Mouse (Mus musculus): ENCODE measurements around the gene Gabpb1. TPM values are rescaled to one million over a fixed set of nuclear protein-coding genes. Genes with fewer than 3 reads are reported as not detected.

Gene Gabpb1
- total RNA-seq (2014; rRNA removed) (4.8 and 5.5 TPM in 2 replicates), polyA plus RNA-seq (2012; rRNA removed) (4.5 and 5.5 TPM in 2 replicates)

- peak within 1 kb of the TSS; percentile 92 for H3K9ac ChIP-seq (ENCODE audit: low read depth, low read length)
Observed at GRCm38 (mm10) chr2:126676122-126676515, at the start of gene Gabpb1. Gene Gabpb1, minus strand, starts transcription at chr2:126676337.

DNA sequence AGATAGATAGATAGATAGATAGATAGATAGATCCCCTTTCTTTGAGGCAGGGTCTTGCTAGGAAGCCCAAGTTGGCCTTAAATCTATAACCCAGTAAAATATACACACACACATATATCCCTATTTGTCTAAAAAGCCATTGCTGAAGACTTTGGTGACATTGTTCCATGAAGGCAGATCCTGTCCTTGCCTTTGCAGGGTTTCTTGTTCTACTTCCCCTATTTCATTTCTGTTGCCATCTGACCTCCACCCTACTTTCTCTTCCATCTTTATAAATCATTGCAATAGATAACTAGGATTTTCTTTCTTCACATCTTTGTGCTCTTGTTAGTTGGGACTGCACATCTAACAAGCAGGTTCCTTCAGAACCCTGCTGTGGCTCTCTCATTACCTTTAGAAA lies 36.8 kb upstream of the Gabpb1 start:
- no peak for DNase-seq (ENCODE audit: extremely low read depth, low read depth, low spot score)
- TF ChIP-seq POLR2A (IDR thresholded peaks at IDR 0.05; ENCODE audit: extremely low read depth, insufficient read depth, low read length) (no peak), CTCF (IDR thresholded peaks at IDR 0.05; ENCODE audit: low read depth, low read length) (no peak)
- Histone ChIP-seq H3K9ac (ENCODE audit: low read depth, low read length) (no peak overlapping the region), H3K4me3 (ENCODE audit: insufficient read depth, low read depth, low read length) (no peak overlapping the region), H3K27ac (replicated peaks; ENCODE audit: insufficient read depth, low read depth, low read length) (no peak overlapping the region), H3K36me3 (ENCODE audit: control insufficient read depth, insufficient read depth, low read length) (peaks cover 3% of the 10 kb centered on the region), H3K27me3 (ENCODE audit: control insufficient read depth, insufficient read depth, low read length) (no peaks in the 10 kb centered on the region), H3K79me2 (ENCODE audit: control insufficient read depth, insufficient read depth, low read length) (peaks cover 16% of the 10 kb centered on the region; the same call in 1 of the 2 replicates), H3K4me1 (ENCODE audit: control insufficient read depth, insufficient read depth, low read length) (peaks cover 7% of the 10 kb centered on the region; the same call in 1 of the 2 replicates)

More at GRCm38 (mm10) chr2:126676122-126676515, at the start of gene Gabpb1:
- Histone ChIP-seq H3K4me3 (ENCODE audit: insufficient read depth, low read depth, low read length) (peak within 1 kb of the TSS; percentile 90), H3K79me2 (ENCODE audit: control insufficient read depth, insufficient read depth, low read length) (peaks cover 20% of the 10 kb centered on the region; the same call in 1 of the 2 replicates), H3K4me1 (ENCODE audit: control insufficient read depth, insufficient read depth, low read length) (peaks cover 15% of the 10 kb centered on the region), H3K36me3 (ENCODE audit: control insufficient read depth, insufficient read depth, low read length) (peaks cover 2% of the 10 kb centered on the region; the same call in 1 of the 2 replicates), H3K27me3 (ENCODE audit: control insufficient read depth, insufficient read depth, low read length) (no peaks in the 10 kb centered on the region), H3K27ac (replicated peaks; ENCODE audit: insufficient read depth, low read depth, low read length) (peak within 1 kb of the TSS; percentile 99)
- WGBS = 21% methylated on average over 12 of the region's 12 CpGs
- TF ChIP-seq POLR2A (IDR thresholded peaks at IDR 0.05; ENCODE audit: extremely low read depth, insufficient read depth, low read length) = no peak
- TF ChIP-seq CTCF (IDR thresholded peaks at IDR 0.05; ENCODE audit: low read depth, low read length) = no peak
- DNase-seq (ENCODE audit: extremely low read depth, low read depth, low spot score) = no peak

DNA sequence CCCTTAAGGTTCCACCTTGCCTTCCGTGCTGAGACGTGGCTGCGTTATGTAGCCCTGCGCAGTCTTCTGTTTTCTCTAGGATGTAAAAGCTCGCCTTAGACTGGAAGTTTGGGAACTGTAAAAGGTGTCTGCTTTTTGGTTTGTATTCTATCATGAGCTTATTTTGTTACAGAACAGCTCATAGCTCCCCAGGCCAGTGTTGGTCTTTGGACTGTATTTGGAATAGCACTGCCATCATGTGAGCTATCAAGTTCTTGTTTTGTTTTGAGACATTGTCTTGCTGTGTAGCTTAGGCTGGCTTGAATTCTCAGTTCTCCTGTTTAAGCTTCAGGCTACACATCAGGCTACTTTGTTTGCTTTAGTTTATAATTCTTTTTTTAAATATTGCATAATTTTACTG lies 36.4 kb upstream of the Gabpb1 start:
- peak; percentile 26 for DNase-seq (ENCODE audit: extremely low read depth, low read depth, low spot score)
- no peak for TF ChIP-seq POLR2A (IDR thresholded peaks at IDR 0.05; ENCODE audit: extremely low read depth, insufficient read depth, low read length)
- TF ChIP-seq CTCF (IDR thresholded peaks at IDR 0.05; ENCODE audit: low read depth, low read length) = no peak
- Histone ChIP-seq H3K36me3 (ENCODE audit: control insufficient read depth, insufficient read depth, low read length) (peaks cover 2% of the 10 kb centered on the region; the same call in 1 of the 2 replicates), H3K4me1 (ENCODE audit: control insufficient read depth, insufficient read depth, low read length) (peaks cover 7% of the 10 kb centered on the region; the same call in 1 of the 2 replicates), H3K27me3 (ENCODE audit: control insufficient read depth, insufficient read depth, low read length) (no peaks in the 10 kb centered on the region), H3K79me2 (ENCODE audit: control insufficient read depth, insufficient read depth, low read length) (peaks cover 16% of the 10 kb centered on the region; the same call in 1 of the 2 replicates), H3K4me3 (ENCODE audit: insufficient read depth, low read depth, low read length) (no peak overlapping the region), H3K9ac (ENCODE audit: low read depth, low read length) (no peak overlapping the region), H3K27ac (replicated peaks; ENCODE audit: insufficient read depth, low read depth, low read length) (no peak overlapping the region)
- WGBS = 97% methylated on average over 5 of the region's 5 CpGs

DNA sequence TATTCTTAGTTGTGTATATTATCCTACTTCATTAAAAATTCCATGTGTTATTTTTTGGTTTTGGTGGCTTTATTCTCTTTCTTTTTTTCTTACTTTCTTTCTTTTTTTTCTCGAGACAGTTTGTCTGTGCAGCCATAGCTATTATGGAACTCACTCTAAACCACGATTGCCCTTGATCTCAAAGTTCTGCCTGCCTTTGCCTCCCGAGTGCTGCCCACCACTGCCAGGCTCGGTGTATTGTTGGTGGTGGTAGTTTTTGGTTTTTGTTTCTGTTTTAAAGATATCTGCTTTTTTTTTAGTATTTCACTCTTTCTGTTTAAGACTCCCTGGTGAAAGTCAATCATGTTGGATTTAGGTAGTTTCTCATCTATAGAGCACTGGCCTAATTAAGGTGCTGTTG lies 32.2 kb upstream of the Gabpb1 start:
- Histone ChIP-seq H3K27ac (replicated peaks; ENCODE audit: insufficient read depth, low read depth, low read length) (no peak overlapping the region), H3K79me2 (ENCODE audit: control insufficient read depth, insufficient read depth, low read length) (peaks cover 19% of the 10 kb centered on the region; the same call in 1 of the 2 replicates), H3K36me3 (ENCODE audit: control insufficient read depth, insufficient read depth, low read length) (peaks cover 2% of the 10 kb centered on the region; the same call in 1 of the 2 replicates), H3K9ac (ENCODE audit: low read depth, low read length) (no peak overlapping the region), H3K4me3 (ENCODE audit: insufficient read depth, low read depth, low read length) (no peak overlapping the region), H3K4me1 (ENCODE audit: control insufficient read depth, insufficient read depth, low read length) (peaks cover 6% of the 10 kb centered on the region; the same call in 1 of the 2 replicates), H3K27me3 (ENCODE audit: control insufficient read depth, insufficient read depth, low read length) (no peaks in the 10 kb centered on the region)
- WGBS = 58% methylated on average over 4 of the region's 4 CpGs
- no peak for TF ChIP-seq POLR2A (IDR thresholded peaks at IDR 0.05; ENCODE audit: extremely low read depth, insufficient read depth, low read length)
- no peak for TF ChIP-seq CTCF (IDR thresholded peaks at IDR 0.05; ENCODE audit: low read depth, low read length)
- no peak for DNase-seq (ENCODE audit: extremely low read depth, low read depth, low spot score)

GRCm38 (mm10) chr2:126707438-126707779 lies 31.3 kb upstream of the Gabpb1 start:
- Histone ChIP-seq H3K27ac (replicated peaks; ENCODE audit: insufficient read depth, low read depth, low read length) (peak overlapping the region; percentile 67), H3K4me1 (ENCODE audit: control insufficient read depth, insufficient read depth, low read length) (peaks cover 6% of the 10 kb centered on the region; the same call in 1 of the 2 replicates), H3K36me3 (ENCODE audit: control insufficient read depth, insufficient read depth, low read length) (no peaks in the 10 kb centered on the region), H3K79me2 (ENCODE audit: control insufficient read depth, insufficient read depth, low read length) (peaks cover 17% of the 10 kb centered on the region; the same call in 1 of the 2 replicates), H3K9ac (ENCODE audit: low read depth, low read length) (peak overlapping the region; percentile 87), H3K27me3 (ENCODE audit: control insufficient read depth, insufficient read depth, low read length) (no peaks in the 10 kb centered on the region), H3K4me3 (ENCODE audit: insufficient read depth, low read depth, low read length) (peak overlapping the region; percentile 85)
- whole genome bisulfite sequencing = under 1% methylated on average over 23 of the region's 23 CpGs
- TF ChIP-seq POLR2A (IDR thresholded peaks at IDR 0.05; ENCODE audit: extremely low read depth, insufficient read depth, low read length) (no peak), CTCF (IDR thresholded peaks at IDR 0.05; ENCODE audit: low read depth, low read length) (no peak)
- DNase-seq (ENCODE audit: extremely low read depth, low read depth, low spot score) = no peak

DNA sequence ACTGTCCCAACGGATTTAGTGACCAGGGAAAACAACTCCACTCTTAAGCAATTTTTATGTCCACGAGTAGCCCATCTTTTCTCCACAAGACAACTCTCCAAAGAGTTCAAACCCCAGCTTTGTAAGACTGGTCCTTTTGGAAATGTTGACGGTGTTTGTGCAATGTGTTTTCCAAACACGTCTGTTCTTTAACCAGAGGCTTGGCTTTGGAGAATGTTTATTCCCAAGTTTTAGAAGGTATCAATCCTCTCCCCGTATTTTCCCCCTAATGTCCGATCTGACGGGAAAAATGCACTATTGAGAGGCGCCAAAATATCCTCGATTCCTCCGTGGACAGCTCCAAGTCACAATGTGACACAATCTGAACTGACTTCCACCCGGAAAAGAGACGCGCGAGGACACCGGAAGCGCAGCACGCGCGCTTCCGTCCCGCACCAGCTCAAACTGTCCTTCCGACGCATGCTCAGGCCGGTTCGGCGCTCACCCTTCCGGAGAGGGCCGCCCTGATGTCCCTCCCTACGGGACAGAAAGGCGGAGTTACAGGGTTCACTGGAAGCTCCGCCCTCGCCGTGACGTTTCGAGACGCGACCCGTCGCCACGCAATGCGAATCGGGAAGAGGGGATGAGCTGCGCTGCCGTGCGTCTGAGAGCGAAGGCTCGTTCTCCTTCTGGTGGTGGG lies 30.8 kb upstream of the Gabpb1 start, which contains the start of gene Usp8:
Gene Usp8 (plus strand): TSS at position 570 of the 679 bp plus-strand sequence.
- DNase-seq (ENCODE audit: extremely low read depth, low read depth, low spot score) = peak; percentile 92
- WGBS = 1% methylated on average over 47 of the region's 47 CpGs
- H3K79me2 ChIP-seq (ENCODE audit: control insufficient read depth, insufficient read depth, low read length) = peaks cover 12% of the 10 kb centered on the region; the same call in 1 of the 2 replicates
- peak within 1 kb of the TSS; percentile 67 for H3K27ac ChIP-seq (replicated peaks; ENCODE audit: insufficient read depth, low read depth, low read length)
- TF ChIP-seq CTCF (IDR thresholded peaks at IDR 0.05; ENCODE audit: low read depth, low read length) (no peak), POLR2A (IDR thresholded peaks at IDR 0.05; ENCODE audit: extremely low read depth, insufficient read depth, low read length) (peak; percentile 90)
- no peaks in the 10 kb centered on the region for H3K36me3 ChIP-seq (ENCODE audit: control insufficient read depth, insufficient read depth, low read length)
- H3K4me3 ChIP-seq (ENCODE audit: insufficient read depth, low read depth, low read length) = peak within 1 kb of the TSS; percentile 85
- H3K4me1 ChIP-seq (ENCODE audit: control insufficient read depth, insufficient read depth, low read length) = peaks cover 4% of the 10 kb centered on the region; the same call in 1 of the 2 replicates
- no peaks in the 10 kb centered on the region for H3K27me3 ChIP-seq (ENCODE audit: control insufficient read depth, insufficient read depth, low read length)
- H3K9ac ChIP-seq (ENCODE audit: low read depth, low read length) = peak within 1 kb of the TSS; percentile 87

Measured in liver, adult 2 months (tissue).